Mouse (Mus musculus): ENCODE data around the gene Icam4.

DNA sequence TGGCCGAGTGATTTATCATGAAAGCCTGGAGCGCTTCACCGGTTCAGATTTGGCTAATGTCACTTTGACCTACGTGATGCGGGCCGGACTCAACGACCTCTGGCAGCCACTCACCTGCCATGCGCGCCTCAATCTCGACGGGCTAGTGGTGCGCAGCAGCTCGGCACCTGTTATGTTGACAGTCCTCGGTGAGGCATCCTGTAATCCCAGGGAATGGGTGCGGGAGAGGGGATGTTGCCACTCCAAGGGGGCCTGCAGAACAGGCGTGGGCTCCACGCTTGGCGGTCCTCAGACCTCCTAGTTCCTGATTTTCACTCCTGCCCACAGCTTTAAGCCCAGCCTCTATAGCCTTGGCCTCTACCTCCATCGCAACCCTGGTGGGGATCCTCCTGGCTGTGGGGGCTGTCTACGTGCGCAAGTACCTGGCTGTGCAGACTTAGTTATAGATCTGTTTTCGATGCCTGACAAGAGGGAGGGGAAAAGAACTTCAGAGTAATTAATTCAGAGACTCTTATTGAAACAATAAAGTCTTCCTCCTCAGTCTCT is 955 bp downstream of the Icam4 start:
- TF ChIP-seq CTCF (conservative IDR thresholded peaks at IDR 0.05; ENCODE audit: low read length) = no peak
- no peak for TF ChIP-seq POU5F1 (IDR thresholded peaks at IDR 0.05; ENCODE audit: borderline replicate concordance, low read length)
- no peak for TF ChIP-seq NANOG (IDR thresholded peaks at IDR 0.05; ENCODE audit: borderline replicate concordance, low read length)

Data from E14TG2a.4 (cell line).